Mouse (Mus musculus) left cerebral cortex, postnatal 10 days (tissue): ENCODE data around the gene Slamf8. TPM values are rescaled to one million over a fixed set of nuclear protein-coding genes. Genes with fewer than 3 reads are reported as not detected.

Experiments
- DNase-seq, 2 experiments: peaks; one replicate each; pipeline ENCODE4 v3.0.0; 2021 to 2022; ENCODE audit warnings: low spot score in 2 of 2, mixed read lengths in 1 of 2; ENCODE audit errors: extremely low spot score in 1 of 2
- intact Hi-C: fragments of 180-260 bp; cut with DNase I; formaldehyde crosslinking; loops from one replicate; pipeline ENCODE4 v1.15.1; 2025
- total RNA-seq, 2 experiments: library from RNA; stranded (reverse); gene quantifications; 2 replicates each; pipeline ENCODE4 v1.2.3; 2021

The Slamf8 gene
- total RNA-seq, 2 experiments from 2014 or later, result not detected

- DNase-seq, result no peak
- intact Hi-C loops, result no loop called here
Observed at GRCm38 (mm10) chr1:172549314-172549713, 41.1 kb downstream of the Slamf8 start.

- no peak for DNase-seq
- intact Hi-C loops, result no loop called here
Observed at GRCm38 (mm10) chr1:172548501-172548900, 41.9 kb downstream of the Slamf8 start.

- intact Hi-C loops, result no loop called here
- no peak for DNase-seq
Observed at GRCm38 (mm10) chr1:172546062-172546461, 44.3 kb downstream of the Slamf8 start.

- intact Hi-C loops, result no loop called here
Observed at GRCm38 (mm10) chr1:172540283-172540820, 50.0 kb downstream of the Slamf8 start.

GRCm38 (mm10) chr1:172539827-172540226 is 50.5 kb downstream of the Slamf8 start:
- intact Hi-C loops, result no loop called here
- no peak for DNase-seq

More at GRCm38 (mm10) chr1:172540283-172540820, 50.0 kb downstream of the Slamf8 start:
- no peak for DNase-seq

GRCm38 (mm10) chr1:172535116-172535515 is 55.3 kb downstream of the Slamf8 start:
- DNase-seq, result no peak
- intact Hi-C loops, result no loop called here

- peak in 1 of 2 experiments; percentile 72 for DNase-seq
- intact Hi-C loops, result loop anchor here (5.0 kb wide), 1 partner anchor 80 kb away; no protein-coding TSS in a partner anchor
Observed at GRCm38 (mm10) chr1:172532551-172532950, 57.8 kb downstream of the Slamf8 start.

Other genes starting within 250 kb of the Slamf8 start
- gene Kcnj10, start 249.4 kb downstream of the Slamf8 start, total RNA-seq, result 10 to 100 TPM; 68.5 to 69.3 TPM
- 10 to 100 TPM in 1 of 2 experiments, 1 to 10 TPM in 1; 9.8 to 10.6 TPM for gene Pigm, start 214.0 kb downstream of the Slamf8 start, total RNA-seq
- under 1 TPM; 0.43 to 0.81 TPM for gene Slamf9, start 115.2 kb downstream of the Slamf8 start, total RNA-seq
- gene Igsf9, start 108.8 kb downstream of the Slamf8 start, total RNA-seq, result 10 to 100 TPM; 19.2 to 27.4 TPM
- 10 to 100 TPM; 17.0 to 18.6 TPM for gene Tagln2, start 90.5 kb downstream of the Slamf8 start, total RNA-seq
- gene Cfap45, start 69.8 kb downstream of the Slamf8 start, total RNA-seq, result 1 to 10 TPM; 3.1 to 4.3 TPM
- 1 to 10 TPM in 1 of 2 experiments, under 1 TPM in 1; 0.53 to 1.4 TPM for gene Vsig8, start 34.6 kb downstream of the Slamf8 start, total RNA-seq
- gene Fcrl6, start 12.0 kb upstream of the Slamf8 start, total RNA-seq, result not detected
- gene Dusp23, start 42.4 kb upstream of the Slamf8 start, total RNA-seq, result 1 to 10 TPM; 7.7 to 8.2 TPM
- not detected for gene Crp, start 107.5 kb upstream of the Slamf8 start, total RNA-seq